Mouse (Mus musculus) liver, adult 2 months (tissue): ENCODE results near the gene Bcl2. TPM values are rescaled to one million over a fixed set of nuclear protein-coding genes. Genes with fewer than 3 reads are reported as not detected.

Source experiments
- DNase-seq: peaks from one replicate; pipeline ENCODE4 v3.0.0-alpha.2; 2011; ENCODE audit warnings: low read depth, low spot score; ENCODE audit errors: extremely low read depth
- H3K27ac ChIP-seq: fragments of 200-500 bp; replicated peaks from 2 replicates; pipeline ENCODE4 v1.5.1; 2012; ENCODE audit warnings: low read depth, mild to moderate bottlenecking, control low read depth, inconsistent platforms, low read length; ENCODE audit not compliant: insufficient read depth
- H3K27me3 ChIP-seq: fragments of 200-500 bp; 2 replicates; pipeline ENCODE4 v1.6.1; 2012; ENCODE audit warnings: mild to moderate bottlenecking, moderate library complexity, low read length, inconsistent platforms; ENCODE audit not compliant: control insufficient read depth, insufficient read depth
- H3K36me3 ChIP-seq: fragments of 200-500 bp; 2 replicates; pipeline ENCODE4 v1.6.1; 2012; ENCODE audit warnings: low read length, inconsistent platforms; ENCODE audit not compliant: control insufficient read depth, insufficient read depth
- H3K4me1 ChIP-seq: fragments of 200-500 bp; 2 replicates; pipeline ENCODE4 v1.6.1; 2011; ENCODE audit warnings: low read length; ENCODE audit not compliant: control insufficient read depth, insufficient read depth
- H3K4me3 ChIP-seq: fragments of 200-500 bp; 2 replicates; pipeline ENCODE4 v1.5.1; 2011; ENCODE audit warnings: low read depth, mild to moderate bottlenecking, control low read depth, low read length, moderate library complexity; ENCODE audit not compliant: insufficient read depth
- H3K79me2 ChIP-seq: fragments of 200-500 bp; 2 replicates; pipeline ENCODE4 v1.6.1; 2012; ENCODE audit warnings: inconsistent platforms, mild to moderate bottlenecking, low read length, moderate library complexity; ENCODE audit not compliant: control insufficient read depth, insufficient read depth
- H3K9ac ChIP-seq: fragments of 200-500 bp; 2 replicates; pipeline ENCODE4 v1.6.1; 2012; ENCODE audit warnings: low read depth, mild to moderate bottlenecking, control low read depth, inconsistent platforms, low read length
- CTCF ChIP-seq: fragments of 200-500 bp; IDR thresholded peaks from 2 replicates; pipeline ENCODE4 v1.5.1; 2011; ENCODE audit warnings: low read depth, low read length, control low read depth
- POLR2A ChIP-seq: fragments of 200-500 bp; IDR thresholded peaks from 2 replicates; pipeline ENCODE4 v1.6.1; 2011; ENCODE audit warnings: low read length, control low read depth; ENCODE audit not compliant: insufficient read depth; ENCODE audit errors: extremely low read depth
- WGBS: fragments of 180-500 bp; shearing (Covaris S2); methylation state at CpG from one replicate; pipeline ENCODE4 v1.1.7; 2018; 5-methylcytosine and 5-hydroxymethylcytosine counted together
- polyA plus RNA-seq: library from polyadenylated mRNA; depleted of rRNA; stranded (reverse); fragments of >200 nt; gene quantifications from 2 replicates; pipeline ENCODE4 v1.2.3, GENCODE M21; 2012
- total RNA-seq: library from RNA; depleted of rRNA; stranded (reverse); fragments of >200 nt; gene quantifications from 2 replicates; pipeline ENCODE4 v1.2.3, GENCODE M21; 2014

Bcl2 gene
- total and polyA plus RNA-seq, 2 experiments: 0.26 to 1.5 TPM

DNA sequence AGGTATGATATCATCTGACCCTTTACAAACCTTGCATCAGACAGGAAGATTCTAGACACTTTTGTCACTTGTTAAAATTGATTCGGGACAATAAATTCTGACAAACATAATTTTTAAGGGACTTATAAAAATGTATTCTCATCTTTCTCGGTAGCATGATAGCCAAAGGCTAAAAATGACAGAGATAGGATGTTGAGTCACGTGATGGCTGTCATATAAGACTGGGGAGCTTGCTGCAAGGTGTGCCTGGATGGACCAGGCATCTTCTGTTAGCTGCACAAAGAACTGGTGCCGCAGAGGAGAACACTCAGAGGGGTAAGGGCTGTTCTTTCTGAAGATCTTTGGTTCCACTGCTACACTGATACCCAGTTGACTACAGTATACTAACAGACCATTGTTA lies 112.8 kb downstream of the Bcl2 start:
- TF ChIP-seq CTCF (no peak), POLR2A (no peak)
- Histone ChIP-seq H3K79me2 (no peaks in the 10 kb centered on the region), H3K4me1 (0 out of 2 replicates have a peak, but pooled peaks cover 3% of the 10 kb centered on the region), H3K27me3 (no peaks in the 10 kb centered on the region), H3K4me3 (no peak overlapping the region), H3K27ac (no peak overlapping the region), H3K9ac (no peak overlapping the region), H3K36me3 (no peaks in the 10 kb centered on the region)
- no peak for DNase-seq
- WGBS: 89% methylated on average over 4 of the region's 4 CpGs

DNA sequence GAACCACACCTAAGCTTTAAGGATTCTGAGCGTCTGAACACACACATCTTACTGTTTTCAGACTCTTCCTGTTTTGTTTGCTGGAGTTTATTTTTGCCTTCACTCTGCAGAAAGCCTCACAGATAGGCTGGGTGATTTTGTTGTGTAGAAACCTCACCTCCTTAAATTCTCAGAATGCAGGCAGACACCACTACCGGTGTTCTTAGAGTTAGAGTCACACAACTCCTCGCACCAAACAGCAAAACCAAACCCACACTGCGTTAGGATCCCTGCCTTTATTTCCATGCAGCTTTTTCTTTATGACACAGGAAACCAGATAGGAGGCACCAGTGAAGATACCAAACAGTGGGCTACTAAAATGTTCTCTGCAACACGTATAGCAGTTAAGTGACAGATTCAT lies 113.2 kb downstream of the Bcl2 start:
- Histone ChIP-seq H3K4me3 (no peak overlapping the region), H3K9ac (no peak overlapping the region), H3K4me1 (0 out of 2 replicates have a peak, but pooled peaks cover 3% of the 10 kb centered on the region), H3K27ac (no peak overlapping the region), H3K27me3 (no peaks in the 10 kb centered on the region), H3K79me2 (no peaks in the 10 kb centered on the region), H3K36me3 (no peaks in the 10 kb centered on the region)
- peak; percentile 9 for DNase-seq
- TF ChIP-seq POLR2A: no peak
- no peak for TF ChIP-seq CTCF
- 82% methylated on average over 5 of the region's 5 CpGs for WGBS

DNA sequence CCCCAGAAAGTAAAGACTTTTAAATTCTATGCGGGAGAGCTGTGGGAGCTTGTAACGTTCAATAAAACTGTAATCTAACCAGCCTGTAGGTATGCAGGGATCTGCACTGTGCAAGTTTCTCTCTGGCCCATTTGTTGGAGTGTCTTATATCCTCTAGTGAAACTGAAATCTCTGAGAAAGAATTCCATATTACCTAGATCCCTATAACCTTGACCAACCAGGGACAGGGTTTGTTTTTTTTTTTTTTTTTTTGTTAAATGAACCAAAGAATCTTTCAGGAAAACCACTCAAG lies 115.8 kb downstream of the Bcl2 start:
- H3K4me1 ChIP-seq: 0 out of 2 replicates have a peak, but pooled peaks cover 3% of the 10 kb centered on the region
- no peak overlapping the region for H3K4me3 ChIP-seq
- H3K36me3 ChIP-seq: no peaks in the 10 kb centered on the region
- DNase-seq: no peak
- H3K27ac ChIP-seq: no peak overlapping the region
- TF ChIP-seq CTCF (no peak), POLR2A (no peak)
- no peak overlapping the region for H3K9ac ChIP-seq
- H3K27me3 ChIP-seq: no peaks in the 10 kb centered on the region
- H3K79me2 ChIP-seq: no peaks in the 10 kb centered on the region
- 98% methylated on average over 2 of the region's 2 CpGs for WGBS

DNA sequence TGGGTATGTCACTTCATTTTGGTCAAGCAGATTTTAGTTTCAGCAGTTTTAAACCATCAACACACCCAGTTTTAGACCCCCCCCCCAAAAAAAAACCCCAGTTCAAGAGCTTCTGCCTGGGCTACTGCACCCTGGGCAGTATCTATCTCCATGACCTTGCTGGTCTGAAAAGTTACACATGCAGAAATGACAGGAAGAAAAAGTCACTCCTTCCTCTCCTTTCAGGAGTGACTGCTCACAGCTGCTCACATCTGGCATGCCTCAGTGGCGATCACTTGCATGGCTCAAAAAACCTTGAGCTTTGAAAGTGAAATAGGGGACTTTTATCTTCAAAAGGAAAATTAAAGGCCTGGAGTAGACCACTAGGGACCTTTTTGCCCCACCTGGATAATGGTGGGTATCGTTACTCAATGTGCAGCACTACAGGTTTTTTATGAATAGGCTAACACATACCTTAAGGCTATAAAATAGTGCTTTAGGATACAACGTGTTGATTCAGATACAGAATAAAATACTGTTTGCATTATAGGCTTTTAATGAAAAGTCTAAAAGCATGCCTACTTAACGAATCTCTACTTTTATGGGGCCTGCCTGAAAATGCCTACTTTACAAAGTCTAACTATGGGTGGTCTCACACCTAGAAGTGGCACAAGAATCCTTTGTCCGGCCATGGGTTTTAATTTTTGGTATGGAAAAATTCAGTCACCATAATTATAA lies 116.3 kb downstream of the Bcl2 start:
- H3K4me1 ChIP-seq: 0 out of 2 replicates have a peak, but pooled peaks cover 3% of the 10 kb centered on the region
- 92% methylated on average over 5 of the region's 5 CpGs for WGBS

DNA sequence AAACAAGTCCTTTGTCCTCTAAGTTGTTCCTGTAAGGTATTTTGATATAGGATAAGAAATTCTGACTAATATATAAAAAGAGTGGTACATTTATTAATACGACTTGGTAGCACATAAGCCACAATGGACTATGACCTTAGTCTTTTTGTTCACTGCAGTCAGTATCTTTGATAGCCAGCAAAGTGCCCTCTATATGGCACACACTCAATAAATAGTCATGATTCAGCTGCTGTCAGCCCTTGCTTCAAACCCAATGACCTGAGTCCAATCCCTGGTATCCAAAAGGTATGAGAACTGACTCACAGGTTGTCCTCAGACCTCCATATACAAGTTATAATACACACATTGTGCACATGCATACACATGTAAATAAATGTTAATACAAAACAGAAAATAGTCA lies 117.7 kb downstream of the Bcl2 start:
- no peak overlapping the region for H3K4me3 ChIP-seq
- TF ChIP-seq CTCF: no peak
- TF ChIP-seq POLR2A: no peak
- H3K27ac ChIP-seq: no peak overlapping the region
- no peak overlapping the region for H3K9ac ChIP-seq
- DNase-seq: no peak
- WGBS: 92% methylated on average over 1 of the region's 1 CpGs
- H3K79me2 ChIP-seq: no peaks in the 10 kb centered on the region
- H3K27me3 ChIP-seq: no peaks in the 10 kb centered on the region
- no peaks in the 10 kb centered on the region for H3K36me3 ChIP-seq
- no peaks in the 10 kb centered on the region for H3K4me1 ChIP-seq

More for the DNA sequence above, 116.3 kb downstream of the Bcl2 start:
- no peaks in the 10 kb centered on the region for H3K79me2 ChIP-seq
- no peak overlapping the region for H3K27ac ChIP-seq
- no peak for TF ChIP-seq POLR2A
- no peak for TF ChIP-seq CTCF
- no peak for DNase-seq
- H3K27me3 ChIP-seq: no peaks in the 10 kb centered on the region
- H3K9ac ChIP-seq: no peak overlapping the region
- no peaks in the 10 kb centered on the region for H3K36me3 ChIP-seq
- no peak overlapping the region for H3K4me3 ChIP-seq

DNA sequence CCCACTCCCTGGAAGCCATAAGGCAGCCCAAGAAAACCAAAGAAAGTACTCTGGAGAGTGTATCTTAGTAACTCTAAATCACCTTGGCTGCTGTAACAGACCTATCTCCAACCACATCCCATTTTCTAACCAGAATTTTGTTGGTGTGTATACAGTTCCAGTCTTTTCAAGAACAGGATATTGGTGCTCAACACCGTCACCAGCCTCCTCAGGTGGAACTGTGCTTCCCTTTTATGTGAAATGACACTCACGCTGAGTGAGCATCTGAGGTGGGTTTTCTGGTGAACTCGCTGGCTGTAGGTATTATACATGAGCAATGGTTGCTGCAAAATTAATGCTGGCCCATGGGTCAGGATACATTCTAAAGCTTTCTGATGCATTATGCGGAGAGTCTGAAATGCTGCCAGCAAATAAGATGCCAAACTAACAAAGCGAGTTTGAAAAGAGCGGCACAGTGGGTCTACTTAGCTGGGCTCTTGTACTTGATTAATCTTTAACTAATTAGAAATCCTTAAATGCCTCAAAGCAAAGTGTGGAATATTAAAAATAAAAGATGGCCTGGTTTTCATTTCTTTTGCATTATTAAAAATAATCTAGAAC lies 118.7 kb downstream of the Bcl2 start:
- Histone ChIP-seq H3K27ac (no peak overlapping the region), H3K9ac (no peak overlapping the region), H3K79me2 (no peaks in the 10 kb centered on the region), H3K4me3 (no peak overlapping the region), H3K36me3 (no peaks in the 10 kb centered on the region), H3K4me1 (no peaks in the 10 kb centered on the region), H3K27me3 (no peaks in the 10 kb centered on the region)
- 94% methylated on average over 6 of the region's 6 CpGs for WGBS
- no peak for DNase-seq
- no peak for TF ChIP-seq POLR2A
- no peak for TF ChIP-seq CTCF
